Mouse (Mus musculus) myocyte (in vitro differentiated cells): ENCODE results near the gene Slc35c1. TPM values are rescaled to one million over a fixed set of nuclear protein-coding genes. Genes with fewer than 3 reads are reported as not detected.

Source experiments
- H3K27me3 ChIP-seq: one replicate; pipeline ENCODE4 v1.6.1; 2011; ENCODE audit not compliant: control insufficient read depth, insufficient read depth, insufficient read length
- H3K36me3 ChIP-seq: one replicate; pipeline ENCODE4 v1.6.1; 2011; ENCODE audit not compliant: control insufficient read depth, insufficient read depth
- H3K4me2 ChIP-seq: one replicate; pipeline ENCODE4 v1.6.1; 2011; ENCODE audit warnings: low read depth, control low read depth
- H3K4me3 ChIP-seq: one replicate; pipeline ENCODE4 v1.5.1; 2011; ENCODE audit warnings: mild to moderate bottlenecking, control low read depth, moderate library complexity
- H3K79me2 ChIP-seq: one replicate; pipeline ENCODE4 v1.6.1; 2011; ENCODE audit not compliant: control insufficient read depth, insufficient read depth
- H3ac ChIP-seq: one replicate; pipeline ENCODE4 v1.6.1; 2011; ENCODE audit not compliant: control insufficient read depth, insufficient read length
- CEBPB ChIP-seq: IDR thresholded peaks from 2 replicates; pipeline ENCODE4 v1.6.1; 2011; ENCODE audit warnings: mild to moderate bottlenecking, moderate library complexity; ENCODE audit not compliant: poor library complexity, insufficient read depth, severe bottlenecking
- E2F4 ChIP-seq: IDR thresholded peaks from one replicate; pipeline ENCODE4 v1.6.1; 2011; ENCODE audit warnings: mild to moderate bottlenecking, control low read depth, moderate library complexity; ENCODE audit not compliant: insufficient read depth
- MAX ChIP-seq: IDR thresholded peaks from one replicate; pipeline ENCODE4 v1.6.1; 2011; ENCODE audit warnings: low read depth, mild to moderate bottlenecking, control low read depth
- MYOD1 ChIP-seq, 3 experiments: IDR thresholded peaks; one replicate each; pipeline ENCODE4 v1.6.1; 2011; ENCODE audit warnings: control low read depth in 2 of 3, low read depth in 2 of 3, mild to moderate bottlenecking in 2 of 3, moderate library complexity in 1 of 3; ENCODE audit not compliant: insufficient read length in 2 of 3, control insufficient read depth in 1 of 3
- MYOG ChIP-seq, 3 experiments: IDR thresholded peaks; one replicate each; pipeline ENCODE4 v1.6.1; 2011; ENCODE audit warnings: control low read depth in 2 of 3, low read depth in 2 of 3, mild to moderate bottlenecking in 2 of 3; ENCODE audit not compliant: insufficient read length in 2 of 3, control insufficient read depth in 1 of 3, insufficient read depth in 1 of 3
- POLR2A ChIP-seq: IDR thresholded peaks from one replicate; pipeline ENCODE4 v1.6.1; 2011; ENCODE audit warnings: low read depth, mild to moderate bottlenecking, control low read depth, moderate library complexity; ENCODE audit not compliant: insufficient read length
- POLR2AphosphoS2 ChIP-seq: IDR thresholded peaks from one replicate; pipeline ENCODE4 v1.6.1; 2011; ENCODE audit warnings: low read depth, control low read depth; ENCODE audit not compliant: insufficient read length
- REST ChIP-seq: IDR thresholded peaks from one replicate; pipeline ENCODE4 v1.6.1; 2011; ENCODE audit warnings: mild to moderate bottlenecking, control low read depth, moderate library complexity; ENCODE audit not compliant: insufficient read depth, insufficient read length
- SRF ChIP-seq: IDR thresholded peaks from one replicate; pipeline ENCODE4 v1.6.1; 2011; ENCODE audit warnings: low read depth; ENCODE audit not compliant: control insufficient read depth, insufficient read length
- TCF12 ChIP-seq: IDR thresholded peaks from one replicate; pipeline ENCODE4 v1.6.1; 2011; ENCODE audit warnings: mild to moderate bottlenecking, control low read depth; ENCODE audit not compliant: poor library complexity, insufficient read depth, severe bottlenecking
- TCF3 ChIP-seq: IDR thresholded peaks from one replicate; pipeline ENCODE4 v1.6.1; 2011; ENCODE audit warnings: low read depth, control low read depth; ENCODE audit not compliant: insufficient read length
- USF1 ChIP-seq: IDR thresholded peaks from one replicate; pipeline ENCODE4 v1.6.1; 2011; ENCODE audit warnings: low read depth, mild to moderate bottlenecking, control low read depth, moderate library complexity
- polyA plus RNA-seq: library from polyadenylated mRNA; unstranded; fragments of >200 nt; fragmentation: generic; extraction: Trizol; gene quantifications from one replicate; pipeline ENCODE4 v1.2.1, GENCODE M21; 2012; ENCODE audit warnings: missing spikeins

Slc35c1 gene
- polyA plus RNA-seq, 1 experiment, result 13.8 TPM

DNA sequence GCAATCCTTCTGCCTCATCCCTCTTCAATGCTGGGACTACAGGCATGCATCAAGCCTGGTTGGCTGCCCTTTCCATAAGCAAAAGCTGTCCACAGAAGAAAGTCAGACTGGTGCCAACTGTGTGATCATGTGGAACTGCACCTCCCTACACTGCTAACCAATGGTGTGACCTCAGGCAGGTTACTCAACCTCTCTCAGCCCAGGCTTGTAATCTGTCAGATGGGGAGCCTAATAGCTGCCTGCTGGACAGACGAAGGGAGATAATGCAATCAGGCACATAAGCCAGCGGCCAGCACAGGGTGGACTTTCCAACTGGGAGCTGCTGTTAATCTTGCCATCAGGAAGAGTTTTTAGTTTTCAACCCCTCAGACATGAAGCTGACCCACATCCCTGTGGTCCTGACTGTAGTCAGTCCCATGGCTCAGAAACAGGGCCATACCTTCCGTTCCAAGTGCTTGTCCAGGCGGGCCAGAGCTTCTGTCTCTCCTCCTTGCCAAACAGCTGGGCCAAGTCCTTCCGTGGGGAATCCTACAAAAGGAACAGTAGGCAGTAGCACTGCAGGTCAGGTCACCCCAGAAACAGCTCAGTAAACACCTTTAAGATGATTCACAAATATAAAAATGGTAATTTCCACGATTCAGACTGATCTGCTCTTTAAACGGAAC is 38.5 kb downstream of the Slc35c1 start:
- Histone ChIP-seq H3ac (no peak overlapping the region), H3K79me2 (no peaks in the 10 kb centered on the region), H3K36me3 (peaks cover 38% of the 10 kb centered on the region), H3K4me2 (no peak overlapping the region), H3K27me3 (no peaks in the 10 kb centered on the region), H3K4me3 (no peak overlapping the region)
- TF ChIP-seq MYOD1 (IDR thresholded peaks at IDR 0.05; ENCODE audit: control insufficient read depth in 1 of 3, insufficient read length in 2 of 3, low read depth in 2 of 3) (no peak), TCF12 (no peak), POLR2AphosphoS2 (no peak), MYOG (IDR thresholded peaks at IDR 0.05; ENCODE audit: control insufficient read depth in 1 of 3, insufficient read depth in 1 of 3, insufficient read length in 2 of 3, low read depth in 2 of 3) (no peak), CEBPB (no peak), POLR2A (no peak), REST (no peak), USF1 (no peak), MAX (no peak)

DNA sequence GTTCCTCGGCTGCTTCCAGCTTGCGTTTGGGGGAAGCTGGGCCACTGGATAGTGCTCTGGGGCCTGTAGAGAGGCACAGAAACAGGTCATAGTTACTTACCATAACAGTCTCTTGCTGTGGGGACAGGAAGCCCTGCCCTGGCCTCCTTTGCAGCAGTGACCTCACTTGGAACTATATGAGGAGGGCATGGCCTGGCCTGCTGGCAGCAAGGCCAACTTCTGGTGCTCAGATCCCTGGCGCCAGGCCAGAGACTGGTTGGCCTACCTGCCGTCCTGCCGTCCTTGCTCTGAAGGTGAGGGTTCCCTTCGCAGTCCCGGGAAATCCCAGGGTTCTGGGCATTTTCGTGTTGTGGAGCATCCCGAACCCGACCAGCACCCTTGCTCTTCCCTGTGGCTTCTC is 48.6 kb downstream of the Slc35c1 start:
- TF ChIP-seq MYOD1 (IDR thresholded peaks at IDR 0.05; ENCODE audit: control insufficient read depth in 1 of 3, insufficient read length in 2 of 3, low read depth in 2 of 3) (no peak), TCF3 (no peak), USF1 (no peak), CEBPB (no peak), POLR2A (no peak), E2F4 (no peak), POLR2AphosphoS2 (no peak), REST (no peak), MYOG (IDR thresholded peaks at IDR 0.05; ENCODE audit: control insufficient read depth in 1 of 3, insufficient read depth in 1 of 3, insufficient read length in 2 of 3, low read depth in 2 of 3) (no peak), MAX (no peak), TCF12 (no peak), SRF (no peak)
- no peak overlapping the region for H3K4me2 ChIP-seq
- no peak overlapping the region for H3K4me3 ChIP-seq
- H3K79me2 ChIP-seq, result no peaks in the 10 kb centered on the region
- no peak overlapping the region for H3ac ChIP-seq
- peaks cover 31% of the 10 kb centered on the region for H3K36me3 ChIP-seq
- H3K27me3 ChIP-seq, result no peaks in the 10 kb centered on the region

DNA sequence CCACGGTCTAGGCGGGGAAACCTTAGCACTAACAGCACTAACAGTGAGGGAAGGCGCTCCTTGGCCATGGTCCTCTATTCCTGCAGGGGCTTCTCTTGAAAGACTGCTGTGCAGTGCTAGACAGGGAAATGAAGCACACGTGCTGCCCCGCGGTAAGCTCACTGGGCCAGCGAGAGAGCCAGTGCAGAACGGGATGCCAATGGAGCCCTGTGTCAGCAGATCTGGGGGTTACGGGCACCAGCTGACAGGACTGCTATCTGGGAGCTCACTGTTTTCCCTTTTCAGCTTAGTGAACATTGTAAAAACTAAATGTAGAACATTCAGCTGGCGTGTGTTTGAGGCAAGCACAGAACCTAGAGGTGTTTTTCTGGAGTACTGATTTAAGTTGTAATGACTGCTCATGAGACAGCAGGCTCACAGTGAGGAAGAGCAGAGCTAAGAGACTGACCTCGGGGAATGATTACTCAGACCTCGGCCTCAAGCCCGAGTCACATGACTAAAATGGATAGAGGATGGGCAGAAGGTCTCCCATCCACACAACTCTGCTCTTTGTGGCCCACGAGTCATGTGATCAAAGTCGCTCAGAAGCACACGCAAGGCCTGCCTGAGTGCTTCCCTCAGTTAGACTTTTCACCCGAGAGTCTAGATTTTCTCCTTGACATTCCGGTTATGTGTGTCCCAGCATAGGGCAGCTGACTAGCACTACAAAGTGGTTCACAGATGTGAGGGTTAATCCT is 51.9 kb downstream of the Slc35c1 start:
- Histone ChIP-seq H3K4me2 (no peak overlapping the region), H3K36me3 (peaks cover 20% of the 10 kb centered on the region), H3K27me3 (no peaks in the 10 kb centered on the region), H3K79me2 (no peaks in the 10 kb centered on the region), H3K4me3 (no peak overlapping the region), H3ac (no peak overlapping the region)
- TF ChIP-seq CEBPB (no peak), E2F4 (no peak)

DNA sequence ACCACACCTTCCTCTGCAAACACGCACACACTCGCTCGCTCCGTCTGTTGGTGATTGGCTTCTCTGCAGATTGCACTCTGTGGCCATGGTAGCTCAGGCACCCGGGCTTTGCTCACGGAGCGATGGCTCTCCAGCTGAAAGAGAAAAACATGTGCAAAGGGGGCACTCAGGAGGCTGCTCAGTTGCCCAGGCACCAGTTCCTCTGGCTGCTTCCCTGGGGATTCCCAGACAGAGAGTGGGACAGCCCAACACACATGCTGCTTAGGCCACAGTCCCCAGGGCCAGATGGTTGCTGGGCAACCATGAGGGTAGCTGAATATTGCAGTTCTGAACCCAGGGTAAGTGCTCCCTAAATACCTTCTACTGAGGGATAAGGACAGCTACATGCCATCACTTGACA is 54.7 kb downstream of the Slc35c1 start:
- TF ChIP-seq SRF, result no peak
- no peak for TF ChIP-seq MAX
- no peak for TF ChIP-seq TCF12
- no peak for TF ChIP-seq REST
- no peak for TF ChIP-seq POLR2AphosphoS2
- TF ChIP-seq USF1, result no peak
- TF ChIP-seq E2F4, result no peak
- no peak for TF ChIP-seq TCF3

DNA sequence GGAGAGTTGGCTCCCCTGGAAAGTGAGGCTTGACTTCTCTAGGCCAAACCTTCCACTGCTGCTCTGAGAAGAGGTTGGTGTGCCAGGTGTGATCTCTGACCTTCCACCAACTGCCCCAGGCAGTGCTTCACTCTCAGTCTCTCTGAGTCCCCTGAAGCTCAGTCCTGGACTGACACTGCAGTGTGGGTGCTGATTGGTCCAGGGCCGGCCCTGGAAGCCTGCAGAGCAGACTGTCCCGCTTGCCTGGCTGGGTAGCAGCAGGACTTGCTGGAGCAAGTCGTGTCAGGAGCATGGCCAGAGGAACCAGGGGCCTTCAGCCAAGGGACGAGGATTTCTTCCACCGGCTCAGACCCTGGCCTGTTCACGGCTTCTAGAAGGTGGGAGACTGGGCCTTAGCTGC is 55.6 kb downstream of the Slc35c1 start:
- Histone ChIP-seq H3K4me2 (no peak overlapping the region), H3K27me3 (peaks cover 13% of the 10 kb centered on the region), H3ac (no peak overlapping the region), H3K36me3 (peaks cover 14% of the 10 kb centered on the region), H3K79me2 (no peaks in the 10 kb centered on the region), H3K4me3 (no peak overlapping the region)
- no peak for TF ChIP-seq MYOD1 (IDR thresholded peaks at IDR 0.05; ENCODE audit: control insufficient read depth in 1 of 3, insufficient read length in 2 of 3, low read depth in 2 of 3)
- TF ChIP-seq MAX, result no peak
- TF ChIP-seq POLR2A, result no peak

More for the DNA sequence above, 54.7 kb downstream of the Slc35c1 start:
- Histone ChIP-seq H3ac (no peak overlapping the region), H3K79me2 (no peaks in the 10 kb centered on the region), H3K27me3 (peaks cover 8% of the 10 kb centered on the region), H3K36me3 (peaks cover 14% of the 10 kb centered on the region), H3K4me3 (no peak overlapping the region), H3K4me2 (no peak overlapping the region)
